8 mouse cellular contexts compared by ENCODE assay signal in genomic region chr17:80825971-80826730, GRCm38 (mm10).
DNase-seq lines count a peak whose midpoint lies in the region; ATAC-seq and TF ChIP-seq lines count a peak whose summit lies in the region.

No protein-coding gene starts in this region.

- no peak for TF ChIP-seq POLR2A in small intestine, adult 2 months (IDR thresholded peaks at IDR 0.05; ENCODE audit: low read depth, low read length)

- no peaks in the 10 kb centered on the region for H3K9me3 ChIP-seq in hindbrain, embryonic 10.5 days
- H3K9me3 ChIP-seq in hindbrain, embryonic 16.5 days (ENCODE audit: control insufficient read depth, low read length) = no peaks in the 10 kb centered on the region
- H3K9me3 ChIP-seq in heart, embryonic 10.5 days = no peaks in the 10 kb centered on the region
- H3K9me3 ChIP-seq in kidney, postnatal 0 days (replicated peaks; ENCODE audit: low read length) = no peaks in the 10 kb centered on the region

- TF ChIP-seq CTCF in kidney, postnatal 0 days (IDR thresholded peaks at IDR 0.05; ENCODE audit: low read depth) = no peak
- TF ChIP-seq CTCF in small intestine, adult 2 months (IDR thresholded peaks at IDR 0.05; ENCODE audit: extremely low read depth, insufficient read length, insufficient replicate concordance, low read depth, low read length) = no peak

- H3K4me2 ChIP-seq in hindbrain, embryonic 16.5 days (ENCODE audit: low read length) = no peak overlapping the region
- H3K4me2 ChIP-seq in kidney, postnatal 0 days (ENCODE audit: low read length) = peak overlapping the region; percentile 11; the same call in 1 of the 2 replicates

- ATAC-seq in hindbrain, embryonic 16.5 days = no peak
- ATAC-seq in kidney, postnatal 0 days (replicated peaks; ENCODE audit: low FRiP score, low read depth) = peak; percentile 27; the same call in 1 of the 2 replicates
- no peak for ATAC-seq in megakaryocyte, adult 5-6 weeks (ENCODE audit: poor library complexity, severe bottlenecking)

- DNase-seq in hindbrain, embryonic 10.5 days (ENCODE audit: low spot score) = no peak
- DNase-seq in heart, embryonic 10.5 days (ENCODE audit: low spot score) = peak; percentile 80
- DNase-seq in kidney, postnatal 0 days (ENCODE audit: low spot score) = peak; percentile 92
- no peak for DNase-seq in layer of hippocampus, adult 11-12 months (ENCODE audit: low spot score)
- DNase-seq in retina, embryonic 14.5 days (ENCODE audit: low spot score) = no peak

- H3K27ac ChIP-seq in hindbrain, embryonic 10.5 days = peak overlapping the region; percentile 41
- H3K27ac ChIP-seq in hindbrain, embryonic 16.5 days (ENCODE audit: low read depth, low read length) = no peak overlapping the region
- peak overlapping the region; percentile 81 for H3K27ac ChIP-seq in heart, embryonic 10.5 days
- peak overlapping the region; percentile 81 for H3K27ac ChIP-seq in kidney, postnatal 0 days
- H3K27ac ChIP-seq in small intestine, adult 2 months (ENCODE audit: insufficient read depth, low read depth, low read length) = 0 out of 2 replicates have a peak overlapping the region, but pooled peaks have one; percentile 21

- H3K36me3 ChIP-seq in hindbrain, embryonic 10.5 days = no peaks in the 10 kb centered on the region
- no peaks in the 10 kb centered on the region for H3K36me3 ChIP-seq in hindbrain, embryonic 16.5 days (ENCODE audit: control insufficient read depth, insufficient read depth, low read length)
- H3K36me3 ChIP-seq in heart, embryonic 10.5 days = no peaks in the 10 kb centered on the region
- no peaks in the 10 kb centered on the region for H3K36me3 ChIP-seq in kidney, postnatal 0 days (ENCODE audit: insufficient read depth, low read length)
- no peaks in the 10 kb centered on the region for H3K36me3 ChIP-seq in small intestine, adult 2 months (ENCODE audit: control insufficient read depth, insufficient read depth, low read length)

- no peak overlapping the region for H3K4me3 ChIP-seq in hindbrain, embryonic 10.5 days
- H3K4me3 ChIP-seq in hindbrain, embryonic 16.5 days (ENCODE audit: low read length) = no peak overlapping the region
- H3K4me3 ChIP-seq in heart, embryonic 10.5 days = peak overlapping the region; percentile 18
- no peak overlapping the region for H3K4me3 ChIP-seq in kidney, postnatal 0 days (replicated peaks; ENCODE audit: low read depth, low read length)
- H3K4me3 ChIP-seq in small intestine, adult 2 months (ENCODE audit: low read depth, low read length) = no peak overlapping the region

- 50% methylated on average over 12 of the region's 12 CpGs for WGBS in hindbrain, embryonic 10.5 days
- WGBS in hindbrain, embryonic 16.5 days = 54% methylated on average over 12 of the region's 12 CpGs
- WGBS in heart, embryonic 10.5 days = 32% methylated on average over 12 of the region's 12 CpGs
- WGBS in kidney, postnatal 0 days = 26% methylated on average over 12 of the region's 12 CpGs
- 15% methylated on average over 12 of the region's 12 CpGs for WGBS in small intestine, adult 2 months

- H3K27me3 ChIP-seq in hindbrain, embryonic 10.5 days (ENCODE audit: insufficient read depth, poor library complexity, severe bottlenecking) = no peaks in the 10 kb centered on the region
- H3K27me3 ChIP-seq in hindbrain, embryonic 16.5 days (replicated peaks; ENCODE audit: control insufficient read depth, insufficient read depth, low read length) = no peaks in the 10 kb centered on the region
- H3K27me3 ChIP-seq in heart, embryonic 10.5 days (ENCODE audit: insufficient read depth, poor library complexity, severe bottlenecking) = no peaks in the 10 kb centered on the region
- no peaks in the 10 kb centered on the region for H3K27me3 ChIP-seq in kidney, postnatal 0 days (ENCODE audit: insufficient read depth, low read length)
- no peaks in the 10 kb centered on the region for H3K27me3 ChIP-seq in small intestine, adult 2 months (ENCODE audit: control insufficient read depth, insufficient read depth, low read length)

- H3K4me1 ChIP-seq in hindbrain, embryonic 10.5 days (replicated peaks) = peaks cover 16% of the 10 kb centered on the region
- H3K4me1 ChIP-seq in hindbrain, embryonic 16.5 days (ENCODE audit: control insufficient read depth, insufficient read depth, low read depth, low read length) = peaks cover 4% of the 10 kb centered on the region; the same call in 1 of the 2 replicates
- H3K4me1 ChIP-seq in heart, embryonic 10.5 days = peaks cover 28% of the 10 kb centered on the region
- H3K4me1 ChIP-seq in kidney, postnatal 0 days (replicated peaks; ENCODE audit: insufficient read depth, low read length) = no peaks in the 10 kb centered on the region; the same call in none of the 2 replicates
- H3K4me1 ChIP-seq in small intestine, adult 2 months (ENCODE audit: control insufficient read depth, insufficient read depth, insufficient read length, low read length) = peaks cover 9% of the 10 kb centered on the region; the same call in 1 of the 2 replicates

- H3K9ac ChIP-seq in hindbrain, embryonic 16.5 days (ENCODE audit: low read depth, low read length) = no peak overlapping the region
- H3K9ac ChIP-seq in kidney, postnatal 0 days (ENCODE audit: low read depth, low read length) = no peak overlapping the region

Comparison
In these comparisons a context has a peak if more than half of its experiments do, and no peak if none do; other contexts are left out.
1. DNase-seq: peak in heart, embryonic 10.5 days (single experiment) and kidney, postnatal 0 days (single experiment); none in hindbrain, embryonic 10.5 days (single experiment), layer of hippocampus, adult 11-12 months (single experiment) and retina, embryonic 14.5 days (single experiment).